Mouse (Mus musculus) heart, embryonic 12.5 days (tissue): ENCODE measurements around the gene Noc3l. TPM values are rescaled to one million over a fixed set of nuclear protein-coding genes. Genes with fewer than 3 reads are reported as not detected.

Experiments used
- ATAC-seq: fragments of 200-750 bp; cut with Nextera tagmentation; 2 replicates; pipeline ENCODE4 v1.8.0; 2017; ENCODE audit warnings: moderate TSS enrichment, moderate library complexity; ENCODE audit not compliant: insufficient number of reproducible peaks, low FRiP score
- H3K27ac ChIP-seq: fragments of 300-500 bp; sonication (generic); 2 replicates; pipeline ENCODE4 v1.5.1; 2016; ENCODE audit warnings: mild to moderate bottlenecking, moderate library complexity; ENCODE audit not compliant: poor library complexity, severe bottlenecking
- H3K27me3 ChIP-seq: fragments of 300-500 bp; sonication (generic); replicated peaks from 2 replicates; pipeline ENCODE4 v1.6.1; 2016; ENCODE audit warnings: mild to moderate bottlenecking, moderate library complexity
- H3K36me3 ChIP-seq: fragments of 300-500 bp; sonication (generic); 2 replicates; pipeline ENCODE4 v1.6.1; 2016; ENCODE audit warnings: mild to moderate bottlenecking, moderate library complexity
- H3K4me1 ChIP-seq: fragments of 300-500 bp; sonication (generic); replicated peaks from 2 replicates; pipeline ENCODE4 v1.6.1; 2016; ENCODE audit warnings: mild to moderate bottlenecking
- H3K4me2 ChIP-seq: fragments of 300-500 bp; sonication (generic); 2 replicates; pipeline ENCODE4 v1.6.1; 2016; ENCODE audit warnings: mild to moderate bottlenecking, moderate library complexity
- H3K4me3 ChIP-seq: fragments of 300-500 bp; sonication (generic); 2 replicates; pipeline ENCODE4 v1.5.1; 2016; ENCODE audit warnings: mild to moderate bottlenecking
- H3K9ac ChIP-seq: fragments of 300-500 bp; sonication (generic); 2 replicates; pipeline ENCODE4 v1.6.1; 2016; ENCODE audit warnings: mild to moderate bottlenecking, moderate library complexity
- H3K9me3 ChIP-seq: fragments of 300-500 bp; sonication (generic); replicated peaks from 2 replicates; pipeline ENCODE4 v1.6.1; 2016; ENCODE audit warnings: mild to moderate bottlenecking, moderate library complexity
- WGBS: fragments of 180-500 bp; shearing (Covaris S2); methylation state at CpG from one replicate; pipeline ENCODE4 v1.1.7; 2016; 5-methylcytosine and 5-hydroxymethylcytosine counted together
- polyA plus RNA-seq: library from polyadenylated mRNA; unstranded; fragments of >200 nt; fragmentation: Nextera tagmentation; extraction: Ambion mirVana; gene quantifications from 2 replicates; pipeline ENCODE4 v1.2.1, GENCODE M21; 2016

Noc3l gene
- polyA plus RNA-seq, 1 experiment from 2014 or later: 6.0 TPM

- H3K9ac ChIP-seq: no peak overlapping the region
- H3K4me1 ChIP-seq: 0 out of 2 replicates have a peak, but pooled peaks cover 8% of the 10 kb centered on the region
- no peaks in the 10 kb centered on the region for H3K9me3 ChIP-seq
- 67% methylated on average over 7 of the region's 7 CpGs for WGBS
- H3K4me3 ChIP-seq: no peak overlapping the region
- H3K4me2 ChIP-seq: no peak overlapping the region
- H3K27ac ChIP-seq: no peak overlapping the region
- H3K27me3 ChIP-seq: no peaks in the 10 kb centered on the region
- ATAC-seq: no peak
- H3K36me3 ChIP-seq: no peaks in the 10 kb centered on the region; the same call in 1 of the 2 replicates
Observed at GRCm38 (mm10) chr19:38758685-38759472, 60.2 kb downstream of the Noc3l start.

- no peak overlapping the region for H3K4me2 ChIP-seq
- H3K27me3 ChIP-seq: no peaks in the 10 kb centered on the region
- H3K9ac ChIP-seq: no peak overlapping the region
- no peak overlapping the region for H3K27ac ChIP-seq
- 61% methylated on average over 5 of the region's 5 CpGs for WGBS
- no peak for ATAC-seq
- no peak overlapping the region for H3K4me3 ChIP-seq
- H3K9me3 ChIP-seq: no peaks in the 10 kb centered on the region
- 0 out of 2 replicates have a peak, but pooled peaks cover 8% of the 10 kb centered on the region for H3K4me1 ChIP-seq
- no peaks in the 10 kb centered on the region for H3K36me3 ChIP-seq
Observed at GRCm38 (mm10) chr19:38758056-38758455, 61.0 kb downstream of the Noc3l start.

DNA sequence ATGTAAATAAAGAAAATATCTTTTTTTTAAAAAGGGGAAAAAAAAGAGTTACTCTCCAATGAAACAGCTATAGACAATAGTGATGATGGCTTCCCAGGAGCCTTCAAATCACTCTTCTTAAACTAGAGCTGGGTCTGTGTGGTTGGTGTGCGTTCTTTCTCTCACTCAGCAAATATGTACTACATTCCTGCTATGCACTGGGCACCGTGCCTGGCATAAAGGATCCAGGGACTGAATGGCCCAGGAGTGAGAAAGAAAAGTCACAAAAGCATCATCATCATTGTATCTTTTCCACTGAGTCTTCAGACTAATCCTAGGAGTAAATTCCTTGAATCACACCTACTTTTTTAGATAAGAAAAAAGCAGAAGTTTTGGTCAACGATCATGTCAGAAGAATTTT, 61.9 kb downstream of the Noc3l start:
- H3K27me3 ChIP-seq: no peaks in the 10 kb centered on the region
- WGBS: 79% methylated on average over 3 of the region's 3 CpGs
- no peak overlapping the region for H3K9ac ChIP-seq
- no peak overlapping the region for H3K4me3 ChIP-seq
- no peaks in the 10 kb centered on the region for H3K36me3 ChIP-seq
- ATAC-seq: no peak
- no peaks in the 10 kb centered on the region for H3K9me3 ChIP-seq
- 0 out of 2 replicates have a peak, but pooled peaks cover 8% of the 10 kb centered on the region for H3K4me1 ChIP-seq
- no peak overlapping the region for H3K4me2 ChIP-seq
- no peak overlapping the region for H3K27ac ChIP-seq

DNA sequence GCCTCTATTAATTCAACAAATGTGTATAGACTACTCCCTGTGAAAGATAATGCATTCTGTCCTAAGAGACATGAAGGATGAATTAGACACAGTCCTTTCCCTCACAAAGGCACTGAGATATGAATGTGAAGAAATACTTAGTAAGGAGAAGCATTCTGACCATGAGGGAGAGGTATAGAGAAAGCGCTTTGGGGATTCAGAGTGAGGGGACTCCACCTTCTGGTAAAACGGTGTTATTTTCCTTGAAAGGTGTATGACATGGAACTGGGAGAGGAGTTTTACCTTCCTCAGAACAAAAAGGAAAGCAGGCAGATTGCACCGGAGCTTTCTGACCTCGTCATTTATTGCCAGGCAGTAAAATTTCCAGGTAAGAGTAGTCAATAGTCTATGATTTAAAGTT, 68.8 kb downstream of the Noc3l start:
- Histone ChIP-seq H3K4me1 (peaks cover 4% of the 10 kb centered on the region), H3K4me2 (no peak overlapping the region), H3K4me3 (no peak overlapping the region), H3K9ac (no peak overlapping the region), H3K27ac (no peak overlapping the region), H3K36me3 (0 out of 2 replicates have a peak, but pooled peaks cover 5% of the 10 kb centered on the region), H3K9me3 (no peaks in the 10 kb centered on the region), H3K27me3 (no peaks in the 10 kb centered on the region)
- ATAC-seq: no peak
- 51% methylated on average over 4 of the region's 4 CpGs for WGBS

DNA sequence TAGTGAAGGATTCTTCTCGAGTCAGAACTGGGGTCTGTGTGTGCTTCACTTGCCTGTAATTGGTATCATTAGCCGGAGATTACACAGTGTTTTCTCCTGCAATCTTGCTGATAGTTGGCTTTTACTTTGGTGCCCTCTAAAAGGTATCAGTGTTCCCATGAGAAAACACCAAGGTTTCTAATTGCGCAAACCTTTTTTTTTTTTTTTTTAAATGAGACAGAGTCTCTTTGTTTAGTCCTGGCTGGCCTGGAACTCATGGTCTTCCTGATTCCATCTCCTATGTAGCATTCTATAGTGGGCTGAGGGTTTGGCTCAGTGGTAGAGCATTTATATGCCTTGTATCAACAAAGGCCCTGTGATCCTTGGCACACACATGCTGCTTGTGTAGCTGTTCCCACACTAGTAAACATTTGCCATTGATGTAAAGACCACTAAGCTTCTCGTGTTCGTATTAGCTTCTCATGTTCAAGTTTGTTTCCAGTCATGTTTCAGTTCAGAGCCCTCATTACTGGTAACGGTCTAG, 72.5 kb downstream of the Noc3l start:
- Histone ChIP-seq H3K9ac (no peak overlapping the region), H3K4me3 (no peak overlapping the region), H3K27me3 (no peaks in the 10 kb centered on the region), H3K4me1 (peaks cover 4% of the 10 kb centered on the region), H3K36me3 (0 out of 2 replicates have a peak, but pooled peaks cover 5% of the 10 kb centered on the region), H3K27ac (no peak overlapping the region), H3K4me2 (no peak overlapping the region), H3K9me3 (no peaks in the 10 kb centered on the region)
- WGBS: 52% methylated on average over 6 of the region's 6 CpGs
- no peak for ATAC-seq

GRCm38 (mm10) chr19:38745810-38746491, 73.1 kb downstream of the Noc3l start:
- Histone ChIP-seq H3K4me1 (peaks cover 4% of the 10 kb centered on the region), H3K9ac (no peak overlapping the region), H3K36me3 (0 out of 2 replicates have a peak, but pooled peaks cover 5% of the 10 kb centered on the region), H3K27me3 (no peaks in the 10 kb centered on the region), H3K4me2 (no peak overlapping the region), H3K4me3 (no peak overlapping the region), H3K9me3 (no peaks in the 10 kb centered on the region), H3K27ac (no peak overlapping the region)
- WGBS: 46% methylated on average over 10 of the region's 10 CpGs
- ATAC-seq: no peak

GRCm38 (mm10) chr19:38744546-38744945, 74.5 kb downstream of the Noc3l start:
- 82% methylated on average over 8 of the region's 8 CpGs for WGBS
- no peak for ATAC-seq
- peaks cover 4% of the 10 kb centered on the region for H3K4me1 ChIP-seq
- no peak overlapping the region for H3K9ac ChIP-seq
- no peak overlapping the region for H3K4me3 ChIP-seq
- no peaks in the 10 kb centered on the region for H3K27me3 ChIP-seq
- H3K4me2 ChIP-seq: no peak overlapping the region
- no peak overlapping the region for H3K27ac ChIP-seq
- H3K36me3 ChIP-seq: 0 out of 2 replicates have a peak, but pooled peaks cover under 1% of the 10 kb centered on the region
- no peaks in the 10 kb centered on the region for H3K9me3 ChIP-seq

Other genes starting within 250 kb of the Noc3l start
- gene Tbc1d12, start 17.3 kb upstream of the Noc3l start, polyA plus RNA-seq: 2.3 and 3.1 TPM in 2 replicates
- 35.8 and 37.0 TPM in 2 replicates for gene Hells, start 111.7 kb upstream of the Noc3l start, polyA plus RNA-seq
- not detected in 2 replicates for gene Cyp2c55, start 187.8 kb upstream of the Noc3l start, polyA plus RNA-seq
- gene Cyp2c65, start 241.8 kb upstream of the Noc3l start, polyA plus RNA-seq: not detected in 2 replicates